Mouse (Mus musculus): Measurements from ENCODE around the gene Anxa9. TPM values are rescaled to one million over a fixed set of nuclear protein-coding genes. Genes with fewer than 3 reads are reported as not detected.

Gene Anxa9
- polyA plus RNA-seq, 1 experiment from 2014 or later: 1.1 TPM

GRCm38 (mm10) chr3:95290156-95290555 lies 16.8 kb downstream of the Anxa9 start:
- no peak overlapping the region for H3K9ac ChIP-seq
- no peak overlapping the region for H3K4me3 ChIP-seq
- H3K9me3 ChIP-seq (replicated peaks): no peaks in the 10 kb centered on the region
- peaks cover 77% of the 10 kb centered on the region for H3K36me3 ChIP-seq (ENCODE audit: poor library complexity, severe bottlenecking)
- 85% methylated on average over 6 of the region's 6 CpGs for WGBS
- no peak for ATAC-seq
- no peak overlapping the region for H3K4me2 ChIP-seq
- peaks cover 5% of the 10 kb centered on the region; the same call in 1 of the 2 replicates for H3K4me1 ChIP-seq
- H3K27ac ChIP-seq: no peak overlapping the region
- no peaks in the 10 kb centered on the region for H3K27me3 ChIP-seq

GRCm38 (mm10) chr3:95289419-95289818 lies 17.6 kb downstream of the Anxa9 start:
- WGBS: 94% methylated on average over 4 of the region's 4 CpGs
- H3K4me2 ChIP-seq: no peak overlapping the region
- peaks cover 12% of the 10 kb centered on the region for H3K4me1 ChIP-seq
- ATAC-seq: no peak
- H3K9me3 ChIP-seq (replicated peaks): no peaks in the 10 kb centered on the region
- no peak overlapping the region for H3K4me3 ChIP-seq
- H3K27me3 ChIP-seq: no peaks in the 10 kb centered on the region
- H3K36me3 ChIP-seq (ENCODE audit: poor library complexity, severe bottlenecking): peaks cover 70% of the 10 kb centered on the region
- no peak overlapping the region for H3K27ac ChIP-seq
- H3K9ac ChIP-seq: no peak overlapping the region

- Histone ChIP-seq H3K9me3 (replicated peaks) (no peaks in the 10 kb centered on the region), H3K27ac (no peak overlapping the region), H3K4me2 (no peak overlapping the region), H3K4me1 (peaks cover 23% of the 10 kb centered on the region), H3K27me3 (no peaks in the 10 kb centered on the region), H3K36me3 (ENCODE audit: poor library complexity, severe bottlenecking) (peaks cover 52% of the 10 kb centered on the region), H3K9ac (no peak overlapping the region), H3K4me3 (no peak overlapping the region)
- no peak for ATAC-seq
- WGBS: 81% methylated on average over 3 of the region's 3 CpGs
Observed at GRCm38 (mm10) chr3:95287541-95287940, 19.4 kb downstream of the Anxa9 start.

GRCm38 (mm10) chr3:95286510-95286909 lies 20.5 kb downstream of the Anxa9 start:
- H3K4me3 ChIP-seq: no peak overlapping the region
- H3K27me3 ChIP-seq: no peaks in the 10 kb centered on the region
- H3K27ac ChIP-seq: no peak overlapping the region
- H3K36me3 ChIP-seq (ENCODE audit: poor library complexity, severe bottlenecking): peaks cover 41% of the 10 kb centered on the region
- no peaks in the 10 kb centered on the region for H3K9me3 ChIP-seq (replicated peaks)
- H3K4me2 ChIP-seq: no peak overlapping the region
- peaks cover 30% of the 10 kb centered on the region for H3K4me1 ChIP-seq
- 89% methylated on average over 7 of the region's 7 CpGs for WGBS
- no peak overlapping the region for H3K9ac ChIP-seq
- ATAC-seq: no peak

GRCm38 (mm10) chr3:95286011-95286410 lies 21.0 kb downstream of the Anxa9 start:
- H3K9ac ChIP-seq: no peak overlapping the region
- no peak overlapping the region for H3K4me2 ChIP-seq
- WGBS: 74% methylated on average over 5 of the region's 5 CpGs

GRCm38 (mm10) chr3:95285390-95285789 lies 21.6 kb downstream of the Anxa9 start:
- no peaks in the 10 kb centered on the region for H3K9me3 ChIP-seq (replicated peaks)
- peaks cover 36% of the 10 kb centered on the region for H3K4me1 ChIP-seq
- H3K27me3 ChIP-seq: no peaks in the 10 kb centered on the region
- no peak overlapping the region for H3K4me2 ChIP-seq
- H3K9ac ChIP-seq: no peak overlapping the region
- peaks cover 30% of the 10 kb centered on the region for H3K36me3 ChIP-seq (ENCODE audit: poor library complexity, severe bottlenecking)
- no peak overlapping the region for H3K27ac ChIP-seq
- WGBS: 94% methylated on average over 5 of the region's 5 CpGs
- no peak for ATAC-seq
- no peak overlapping the region for H3K4me3 ChIP-seq

More at GRCm38 (mm10) chr3:95286011-95286410, 21.0 kb downstream of the Anxa9 start:
- Histone ChIP-seq H3K27me3 (no peaks in the 10 kb centered on the region), H3K27ac (no peak overlapping the region), H3K9me3 (replicated peaks) (no peaks in the 10 kb centered on the region), H3K4me1 (peaks cover 30% of the 10 kb centered on the region), H3K4me3 (no peak overlapping the region), H3K36me3 (ENCODE audit: poor library complexity, severe bottlenecking) (peaks cover 36% of the 10 kb centered on the region)
- no peak for ATAC-seq

GRCm38 (mm10) chr3:95284501-95285281 lies 22.3 kb downstream of the Anxa9 start:
- no peak for ATAC-seq
- H3K4me1 ChIP-seq: peaks cover 40% of the 10 kb centered on the region
- peak overlapping the region; percentile 83 for H3K4me2 ChIP-seq
- 89% methylated on average over 12 of the region's 12 CpGs for WGBS
- no peak overlapping the region; the same call in 1 of the 2 replicates for H3K9ac ChIP-seq
- H3K9me3 ChIP-seq (replicated peaks): no peaks in the 10 kb centered on the region
- H3K27ac ChIP-seq: no peak overlapping the region
- H3K27me3 ChIP-seq: no peaks in the 10 kb centered on the region
- peaks cover 26% of the 10 kb centered on the region for H3K36me3 ChIP-seq (ENCODE audit: poor library complexity, severe bottlenecking)
- 0 out of 2 replicates have a peak overlapping the region, but pooled peaks have one; percentile 67 for H3K4me3 ChIP-seq

GRCm38 (mm10) chr3:95284062-95284461 lies 22.9 kb downstream of the Anxa9 start:
- Histone ChIP-seq H3K4me2 (peak overlapping the region; percentile 83), H3K36me3 (ENCODE audit: poor library complexity, severe bottlenecking) (peaks cover 21% of the 10 kb centered on the region), H3K9me3 (replicated peaks) (no peaks in the 10 kb centered on the region), H3K27ac (no peak overlapping the region), H3K27me3 (no peaks in the 10 kb centered on the region), H3K9ac (peak overlapping the region; percentile 87), H3K4me3 (peak overlapping the region; percentile 67), H3K4me1 (peaks cover 41% of the 10 kb centered on the region)
- ATAC-seq: no peak
- 26% methylated on average over 1 of the region's 1 CpGs for WGBS

GRCm38 (mm10) chr3:95283589-95283941 lies 23.4 kb downstream of the Anxa9 start:
- H3K9me3 ChIP-seq (replicated peaks): no peaks in the 10 kb centered on the region
- peak overlapping the region; percentile 83 for H3K4me2 ChIP-seq
- H3K9ac ChIP-seq: peak overlapping the region; percentile 87
- no peak for ATAC-seq
- peaks cover 41% of the 10 kb centered on the region for H3K4me1 ChIP-seq
- H3K36me3 ChIP-seq (ENCODE audit: poor library complexity, severe bottlenecking): peaks cover 16% of the 10 kb centered on the region
- H3K4me3 ChIP-seq: peak overlapping the region; percentile 67
- 1% methylated on average over 7 of the region's 7 CpGs for WGBS
- H3K27me3 ChIP-seq: no peaks in the 10 kb centered on the region
- peak overlapping the region; percentile 96 for H3K27ac ChIP-seq

GRCm38 (mm10) chr3:95282865-95283588 lies 23.9 kb downstream of the Anxa9 start:
- Histone ChIP-seq H3K4me3 (peak overlapping the region; percentile 67), H3K27ac (peak overlapping the region; percentile 96), H3K9ac (peak overlapping the region; percentile 87), H3K36me3 (ENCODE audit: poor library complexity, severe bottlenecking) (peaks cover 15% of the 10 kb centered on the region), H3K4me1 (peaks cover 41% of the 10 kb centered on the region), H3K4me2 (peak overlapping the region; percentile 83), H3K9me3 (replicated peaks) (no peaks in the 10 kb centered on the region), H3K27me3 (no peaks in the 10 kb centered on the region)
- under 1% methylated on average over 49 of the region's 51 CpGs for WGBS
- peak; percentile 73 for ATAC-seq

GRCm38 (mm10) chr3:95282381-95282864 lies 24.6 kb downstream of the Anxa9 start:
- peaks cover 41% of the 10 kb centered on the region for H3K4me1 ChIP-seq
- H3K36me3 ChIP-seq (ENCODE audit: poor library complexity, severe bottlenecking): peaks cover 9% of the 10 kb centered on the region; the same call in 1 of the 2 replicates
- H3K9me3 ChIP-seq (replicated peaks): no peaks in the 10 kb centered on the region
- peak overlapping the region; percentile 67 for H3K4me3 ChIP-seq
- 0 out of 2 replicates have a peak, but pooled peaks have one; percentile 8 for ATAC-seq
- H3K27me3 ChIP-seq: no peaks in the 10 kb centered on the region
- WGBS: under 1% methylated on average over 11 of the region's 11 CpGs
- peak overlapping the region; percentile 87 for H3K9ac ChIP-seq
- peak overlapping the region; percentile 83 for H3K4me2 ChIP-seq
- H3K27ac ChIP-seq: peak overlapping the region; percentile 96

Measured in forebrain, embryonic 13.5 days (tissue).